Mouse (Mus musculus): ENCODE results near the gene Col6a1. TPM values are rescaled to one million over a fixed set of nuclear protein-coding genes. Genes with fewer than 3 reads are reported as not detected.

The Col6a1 gene
- polyA plus RNA-seq, 1 experiment from 2014 or later = 3.2 TPM

GRCm38 (mm10) chr10:76733677-76734068, 7.7 kb upstream of the Col6a1 start:
- no peak for DNase-seq (ENCODE audit: extremely low spot score, low spot score)
- Histone ChIP-seq H3K27ac (peak overlapping the region; percentile 70), H3K36me3 (replicated peaks) (no peaks in the 10 kb centered on the region), H3K27me3 (ENCODE audit: poor library complexity, severe bottlenecking) (no peaks in the 10 kb centered on the region), H3K4me3 (peak overlapping the region; percentile 20; the same call in 1 of the 2 replicates), H3K4me1 (peaks cover 31% of the 10 kb centered on the region), H3K9me3 (no peaks in the 10 kb centered on the region)
- 42% methylated on average over 3 of the region's 3 CpGs for WGBS

- H3K4me3 ChIP-seq = peak overlapping the region; percentile 20
- WGBS = 17% methylated on average over 17 of the region's 17 CpGs
- H3K4me1 ChIP-seq = peaks cover 35% of the 10 kb centered on the region
- no peaks in the 10 kb centered on the region for H3K27me3 ChIP-seq (ENCODE audit: poor library complexity, severe bottlenecking)
- H3K36me3 ChIP-seq (replicated peaks) = no peaks in the 10 kb centered on the region
- DNase-seq (ENCODE audit: extremely low spot score, low spot score) = peak; percentile 73
- H3K27ac ChIP-seq = peak overlapping the region; percentile 70
- H3K9me3 ChIP-seq = no peaks in the 10 kb centered on the region
Measured at GRCm38 (mm10) chr10:76732881-76733676, 7.1 kb upstream of the Col6a1 start.

- no peaks in the 10 kb centered on the region for H3K9me3 ChIP-seq
- no peaks in the 10 kb centered on the region for H3K27me3 ChIP-seq (ENCODE audit: poor library complexity, severe bottlenecking)
- WGBS = 74% methylated on average over 6 of the region's 6 CpGs
- H3K4me1 ChIP-seq = peaks cover 39% of the 10 kb centered on the region
- H3K27ac ChIP-seq = peak overlapping the region; percentile 70
- H3K4me3 ChIP-seq = no peak overlapping the region
- H3K36me3 ChIP-seq (replicated peaks) = no peaks in the 10 kb centered on the region
- no peak for DNase-seq (ENCODE audit: extremely low spot score, low spot score)
Measured at GRCm38 (mm10) chr10:76732391-76732790, 6.4 kb upstream of the Col6a1 start.

DNA sequence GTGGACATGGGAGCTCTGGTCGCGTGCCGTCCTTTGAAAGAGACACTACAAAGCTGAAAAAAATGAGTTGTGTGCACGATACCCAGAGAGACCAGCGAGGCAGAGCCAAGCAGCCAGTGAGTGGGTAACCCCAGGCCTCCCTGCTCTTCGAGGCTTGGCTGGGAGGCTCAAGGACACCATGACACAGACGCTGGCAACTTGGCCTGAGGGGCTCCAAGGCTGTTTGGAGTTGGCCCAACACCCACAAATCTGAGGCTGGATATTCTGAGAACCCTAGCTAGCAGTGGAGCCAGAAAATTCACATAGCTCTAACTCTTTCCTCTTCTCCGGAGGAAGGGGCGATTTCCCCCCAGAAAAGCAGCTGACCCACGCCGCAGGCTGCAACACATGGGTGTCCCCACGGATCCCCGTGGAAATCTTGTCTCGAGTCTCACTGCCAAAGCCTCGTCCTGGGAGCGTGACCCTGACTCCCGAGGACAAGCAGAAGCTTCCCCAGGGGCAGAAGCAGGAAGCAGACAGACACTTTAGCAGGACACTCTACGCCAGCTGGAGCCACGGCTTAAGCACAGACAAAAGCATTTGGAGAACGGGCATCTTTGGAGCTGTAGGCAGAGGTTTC, 5.8 kb upstream of the Col6a1 start:
- Histone ChIP-seq H3K9me3 (no peaks in the 10 kb centered on the region), H3K27me3 (ENCODE audit: poor library complexity, severe bottlenecking) (peaks cover 6% of the 10 kb centered on the region; the same call in 1 of the 2 replicates), H3K4me1 (peaks cover 39% of the 10 kb centered on the region), H3K36me3 (replicated peaks) (no peaks in the 10 kb centered on the region), H3K27ac (no peak overlapping the region), H3K4me3 (no peak overlapping the region)
- WGBS = 79% methylated on average over 20 of the region's 20 CpGs
- DNase-seq (ENCODE audit: extremely low spot score, low spot score) = peak; percentile 13

DNA sequence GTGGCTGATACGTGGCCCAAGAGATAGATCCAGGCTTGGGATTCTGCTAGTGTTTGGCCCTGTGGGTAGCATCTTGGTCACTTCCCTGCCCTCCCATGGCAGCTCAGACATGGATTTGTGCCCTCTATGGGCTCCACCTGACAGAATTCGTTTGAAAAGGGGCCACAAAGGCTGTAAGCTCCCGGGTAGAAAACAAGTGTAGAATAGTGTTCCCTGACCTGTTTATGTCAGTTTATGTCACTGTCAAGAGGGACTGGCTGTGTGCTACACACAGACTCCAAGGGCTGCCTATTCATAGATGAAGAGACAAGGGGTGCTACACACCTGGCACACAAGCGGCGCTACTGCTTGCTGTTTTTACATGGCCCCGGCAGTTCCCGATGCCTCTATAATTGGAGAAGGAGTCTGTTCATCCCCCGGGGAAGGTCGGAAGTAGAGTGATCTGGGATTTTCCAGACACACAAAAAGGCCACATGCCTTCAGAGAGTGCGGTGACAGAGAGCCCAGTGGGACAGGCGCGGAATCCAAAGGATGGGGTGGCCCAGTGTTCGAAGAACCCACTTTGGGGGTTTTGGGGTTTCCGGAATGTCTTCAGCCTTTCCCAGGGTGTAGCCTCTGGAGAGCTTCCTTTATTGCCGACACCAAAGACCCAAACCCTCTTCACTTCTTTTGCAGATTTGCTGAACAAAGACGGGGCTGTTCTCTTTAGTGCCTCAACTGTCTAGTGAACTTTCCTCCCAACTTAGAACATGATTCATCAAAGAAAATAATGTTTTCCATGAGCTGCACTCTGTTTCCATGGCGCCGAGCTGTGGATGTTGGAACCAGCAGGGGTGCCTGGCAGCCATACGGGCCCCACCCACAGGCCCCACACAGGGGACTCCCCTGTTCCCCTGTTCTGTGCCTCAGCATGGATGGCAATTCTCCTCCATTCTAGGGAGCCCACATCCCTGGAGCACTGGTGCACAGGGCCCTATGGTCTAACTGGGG, 4.0 kb upstream of the Col6a1 start:
- Histone ChIP-seq H3K4me3 (no peak overlapping the region), H3K36me3 (replicated peaks) (no peaks in the 10 kb centered on the region), H3K9me3 (no peaks in the 10 kb centered on the region), H3K27me3 (ENCODE audit: poor library complexity, severe bottlenecking) (peaks cover 6% of the 10 kb centered on the region; the same call in 1 of the 2 replicates), H3K4me1 (peaks cover 46% of the 10 kb centered on the region), H3K27ac (no peak overlapping the region)
- no peak for DNase-seq (ENCODE audit: extremely low spot score, low spot score)
- 84% methylated on average over 19 of the region's 19 CpGs for WGBS

DNA sequence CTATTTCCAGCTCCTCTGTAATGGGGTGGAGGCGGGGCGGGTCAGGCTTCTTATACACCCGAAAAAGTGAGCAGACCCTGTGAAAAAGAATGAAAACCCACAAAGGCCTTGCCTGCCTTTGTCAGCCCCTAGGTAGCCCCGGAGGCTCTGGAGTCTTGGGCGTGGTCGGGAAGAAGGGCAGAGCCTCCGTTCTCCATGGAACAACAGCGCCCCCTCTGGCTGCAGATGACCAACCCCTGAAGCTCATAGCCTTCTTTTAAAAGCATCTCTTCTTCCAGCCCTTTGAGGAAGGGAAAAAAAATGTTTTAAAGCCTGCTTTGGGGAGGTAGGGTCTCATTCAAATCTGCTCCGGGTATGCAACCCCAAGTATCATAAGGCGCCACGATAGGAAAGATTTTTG, 2.4 kb upstream of the Col6a1 start:
- H3K4me1 ChIP-seq = peaks cover 41% of the 10 kb centered on the region
- no peaks in the 10 kb centered on the region for H3K9me3 ChIP-seq
- H3K27ac ChIP-seq = peak overlapping the region; percentile 66; the same call in 1 of the 2 replicates
- DNase-seq (ENCODE audit: extremely low spot score, low spot score) = peak; percentile 72
- peak overlapping the region; percentile 22; the same call in 1 of the 2 replicates for H3K4me3 ChIP-seq
- H3K36me3 ChIP-seq (replicated peaks) = no peaks in the 10 kb centered on the region
- 10% methylated on average over 11 of the region's 11 CpGs for WGBS
- H3K27me3 ChIP-seq (ENCODE audit: poor library complexity, severe bottlenecking) = peaks cover 6% of the 10 kb centered on the region; the same call in 1 of the 2 replicates

DNA sequence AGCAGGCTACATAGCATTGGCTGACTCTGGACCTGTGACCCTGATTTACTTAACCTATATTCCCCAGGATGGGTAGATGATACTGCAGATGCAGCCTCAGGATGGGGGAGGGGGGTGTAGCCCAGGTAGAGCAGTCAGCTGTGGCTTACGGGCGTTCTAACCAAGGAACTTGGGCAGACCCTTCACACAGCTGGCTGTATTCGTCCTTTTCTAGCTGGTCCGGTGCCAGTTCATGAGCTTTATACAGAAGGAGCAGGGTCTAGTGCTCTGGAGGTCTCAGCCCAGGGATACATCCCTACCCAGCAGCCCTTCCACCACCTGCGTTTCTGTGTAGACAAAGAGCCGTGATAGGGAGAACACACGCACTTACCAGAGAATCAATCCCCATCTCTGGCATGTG, 1.3 kb upstream of the Col6a1 start:
- 88% methylated on average over 7 of the region's 7 CpGs for WGBS
- Histone ChIP-seq H3K27ac (no peak overlapping the region), H3K9me3 (no peaks in the 10 kb centered on the region), H3K27me3 (ENCODE audit: poor library complexity, severe bottlenecking) (peaks cover 6% of the 10 kb centered on the region; the same call in 1 of the 2 replicates), H3K4me3 (no peak overlapping the region), H3K36me3 (replicated peaks) (no peaks in the 10 kb centered on the region), H3K4me1 (peaks cover 31% of the 10 kb centered on the region)
- no peak for DNase-seq (ENCODE audit: extremely low spot score, low spot score)

DNA sequence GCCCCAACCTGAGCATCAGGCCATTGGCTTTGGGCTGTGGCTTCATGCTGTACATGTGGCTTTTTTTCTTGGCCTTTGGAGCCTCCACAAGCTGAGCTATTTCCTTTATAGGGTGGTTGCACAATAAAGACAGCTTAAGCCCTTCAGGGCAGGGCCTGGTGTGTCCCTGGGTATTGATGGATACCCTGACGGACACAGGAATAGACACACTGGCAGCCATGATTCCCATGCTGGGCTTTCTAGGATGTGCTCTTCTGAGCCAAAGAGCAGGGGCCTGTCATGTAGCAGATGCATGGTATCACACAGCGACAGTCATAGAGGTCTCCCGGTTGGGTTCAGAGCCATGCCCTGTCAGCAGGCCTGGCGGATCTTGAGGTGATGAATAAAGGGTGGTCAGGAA, 898 bp upstream of the Col6a1 start:
- 93% methylated on average over 4 of the region's 4 CpGs for WGBS
- no peak overlapping the region for H3K4me3 ChIP-seq
- H3K4me1 ChIP-seq = peaks cover 26% of the 10 kb centered on the region
- H3K9me3 ChIP-seq = no peaks in the 10 kb centered on the region
- H3K27ac ChIP-seq = no peak overlapping the region
- H3K36me3 ChIP-seq (replicated peaks) = no peaks in the 10 kb centered on the region
- H3K27me3 ChIP-seq (ENCODE audit: poor library complexity, severe bottlenecking) = peaks cover 6% of the 10 kb centered on the region; the same call in 1 of the 2 replicates
- DNase-seq (ENCODE audit: extremely low spot score, low spot score) = no peak

DNA sequence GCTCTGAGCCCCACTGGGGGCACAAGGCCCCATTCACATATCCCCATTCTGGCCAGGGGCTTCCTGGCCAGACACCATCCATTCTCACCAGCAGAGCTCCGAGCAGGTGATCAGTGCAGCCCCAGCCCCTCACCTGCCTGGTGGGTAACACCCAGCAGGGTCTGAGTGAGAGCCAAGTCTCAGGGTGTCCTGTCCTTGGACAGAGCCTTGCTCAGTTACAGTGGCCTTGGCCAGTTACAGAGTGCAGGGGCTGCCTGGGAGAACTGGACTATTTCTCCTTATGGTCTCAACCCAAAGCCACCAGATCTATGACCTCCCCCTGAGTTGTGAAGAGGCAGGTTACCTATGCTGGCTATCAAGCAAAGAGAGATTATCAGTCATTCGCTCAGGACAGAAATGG, 871 bp downstream of the Col6a1 start:
- H3K36me3 ChIP-seq (replicated peaks) = no peaks in the 10 kb centered on the region
- no peak for DNase-seq (ENCODE audit: extremely low spot score, low spot score)
- H3K4me1 ChIP-seq = peaks cover 16% of the 10 kb centered on the region
- H3K9me3 ChIP-seq = no peaks in the 10 kb centered on the region
- H3K4me3 ChIP-seq = no peak overlapping the region
- WGBS = 82% methylated on average over 2 of the region's 2 CpGs
- no peak overlapping the region for H3K27ac ChIP-seq
- peaks cover 6% of the 10 kb centered on the region; the same call in 1 of the 2 replicates for H3K27me3 ChIP-seq (ENCODE audit: poor library complexity, severe bottlenecking)

DNA sequence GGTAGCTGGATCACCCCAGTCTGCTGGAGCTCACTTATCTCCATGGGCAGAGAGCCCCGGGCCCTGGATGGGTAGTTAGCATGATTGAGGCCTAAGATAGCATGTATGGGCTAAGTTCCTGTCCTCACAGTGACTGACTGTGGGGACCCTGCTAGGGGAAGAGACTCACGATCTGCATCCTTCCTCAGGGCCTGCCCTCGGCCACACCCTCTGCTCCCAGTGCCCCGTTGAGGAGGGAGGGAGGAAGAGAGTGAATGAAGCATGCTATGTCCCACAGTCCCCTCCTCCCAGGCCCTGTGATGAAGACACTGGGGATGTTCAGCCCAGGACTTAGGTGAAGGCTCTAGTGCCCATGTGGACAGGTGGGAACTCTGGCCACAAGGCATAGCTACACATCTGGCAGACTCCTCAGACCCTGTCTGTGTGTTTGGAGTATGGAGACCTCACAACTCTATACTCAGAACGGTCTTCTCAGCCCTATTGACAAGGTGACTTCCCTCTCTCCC, 1.7 kb downstream of the Col6a1 start:
- peaks cover 6% of the 10 kb centered on the region; the same call in 1 of the 2 replicates for H3K27me3 ChIP-seq (ENCODE audit: poor library complexity, severe bottlenecking)
- H3K36me3 ChIP-seq (replicated peaks) = no peaks in the 10 kb centered on the region
- no peak for DNase-seq (ENCODE audit: extremely low spot score, low spot score)
- 64% methylated on average over 5 of the region's 5 CpGs for WGBS
- no peak overlapping the region for H3K4me3 ChIP-seq
- peaks cover 15% of the 10 kb centered on the region for H3K4me1 ChIP-seq
- no peak overlapping the region for H3K27ac ChIP-seq
- no peaks in the 10 kb centered on the region for H3K9me3 ChIP-seq

GRCm38 (mm10) chr10:76722751-76723450, 3.1 kb downstream of the Col6a1 start:
- Histone ChIP-seq H3K36me3 (replicated peaks) (no peaks in the 10 kb centered on the region), H3K27me3 (ENCODE audit: poor library complexity, severe bottlenecking) (peaks cover 6% of the 10 kb centered on the region; the same call in 1 of the 2 replicates), H3K4me3 (no peak overlapping the region), H3K27ac (no peak overlapping the region), H3K9me3 (no peaks in the 10 kb centered on the region), H3K4me1 (peaks cover 10% of the 10 kb centered on the region; the same call in 1 of the 2 replicates)
- WGBS = 90% methylated on average over 18 of the region's 18 CpGs
- no peak for DNase-seq (ENCODE audit: extremely low spot score, low spot score)
